Mouse (Mus musculus): ENCODE results near the gene Zfp992.
"Not testable (repeated sequence)": the region's sequence is repeated elsewhere in the genome, so short reads cannot be mapped to it uniquely, and the experiment has no call there.

Zfp992 gene

DNA sequence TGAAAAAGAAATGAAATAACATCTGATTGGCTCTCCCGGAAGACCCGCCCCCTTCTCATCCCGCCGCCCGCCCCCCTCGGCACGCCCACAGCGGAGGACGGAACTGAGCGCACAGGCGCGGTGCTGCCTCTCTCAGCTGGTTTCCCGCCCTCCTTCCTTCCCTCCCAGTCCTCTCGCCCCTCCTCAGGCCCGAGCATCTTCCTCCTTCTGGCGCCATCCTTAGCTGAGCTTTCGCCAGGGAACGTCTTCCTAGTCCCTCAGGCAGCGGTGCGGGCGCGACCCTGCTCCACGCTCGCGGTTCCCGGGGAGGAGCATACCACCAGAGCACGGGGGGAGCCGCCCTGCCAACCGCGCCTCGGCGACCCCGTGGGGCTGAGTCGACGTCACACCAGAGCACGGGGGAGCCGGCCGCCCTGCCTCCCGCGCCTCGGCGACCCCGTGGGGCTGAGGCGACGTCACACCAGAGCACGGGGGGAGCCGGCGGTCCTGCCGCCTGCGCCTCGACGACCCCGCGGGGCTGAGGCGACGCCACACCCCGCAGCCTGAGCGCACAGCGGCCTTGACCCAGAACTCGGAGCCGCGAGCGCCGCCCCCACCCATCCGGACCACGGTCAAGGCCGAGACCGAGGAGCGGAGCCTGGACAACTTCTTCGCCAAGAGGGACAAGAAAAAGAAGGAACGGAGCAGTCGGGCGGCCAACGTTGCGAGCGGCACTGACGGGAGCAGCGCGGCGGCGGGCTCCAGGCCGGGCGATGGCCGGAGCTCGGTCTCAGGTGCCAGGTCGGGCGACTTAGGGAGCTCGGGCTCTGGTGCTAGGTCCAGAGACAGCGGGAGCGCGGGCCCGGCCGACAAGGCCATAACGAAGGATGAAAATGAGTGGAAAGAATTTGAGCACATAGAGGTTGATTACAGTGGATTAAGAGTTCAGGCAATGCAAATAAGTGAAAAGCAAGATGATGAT lies 26.2 kb downstream of the Zfp992 start:
- DNase-seq (ENCODE audit: low spot score), result peak; percentile 72

DNA sequence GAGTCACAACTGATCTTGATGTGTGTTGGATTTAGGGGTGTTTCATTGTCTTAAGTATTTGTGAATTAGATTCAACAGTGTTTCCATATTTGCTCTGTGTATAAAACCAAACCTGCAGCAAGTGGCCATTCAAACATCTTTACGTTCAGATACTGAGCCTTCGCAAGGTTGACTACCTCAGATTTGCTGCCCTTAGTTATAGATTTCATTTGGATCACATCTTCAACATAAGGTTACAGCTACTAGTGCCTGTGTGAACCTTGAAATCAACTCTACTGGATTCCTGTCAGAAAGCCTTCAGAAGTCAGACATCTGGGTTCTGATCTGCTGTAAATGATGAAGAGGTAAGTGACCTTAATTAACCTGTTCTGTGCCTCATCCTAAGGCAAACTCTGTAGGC lies 27.4 kb downstream of the Zfp992 start:
- not testable (repeated sequence) for DNase-seq (ENCODE audit: low spot score)

DNA sequence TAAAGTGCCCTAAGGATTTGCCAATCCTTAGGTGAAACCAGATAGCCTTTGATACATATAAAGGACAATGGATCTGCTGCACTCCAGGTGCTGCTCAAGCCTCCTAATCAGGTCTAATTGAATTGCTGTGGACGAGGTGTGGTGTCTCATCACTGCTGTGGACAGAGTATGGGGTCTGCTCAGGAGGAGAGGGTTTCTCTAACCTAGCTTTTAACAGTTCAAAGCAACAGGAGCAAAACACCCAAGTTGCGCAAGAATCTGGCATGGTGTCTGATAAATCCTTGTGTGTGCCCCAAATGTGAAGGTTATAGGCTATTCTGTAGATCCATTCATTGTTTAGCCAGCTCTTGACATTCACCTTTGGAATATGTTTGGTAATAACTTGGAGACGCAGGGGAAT lies 28.1 kb downstream of the Zfp992 start:
- not testable (repeated sequence) for DNase-seq (ENCODE audit: low spot score)

DNA sequence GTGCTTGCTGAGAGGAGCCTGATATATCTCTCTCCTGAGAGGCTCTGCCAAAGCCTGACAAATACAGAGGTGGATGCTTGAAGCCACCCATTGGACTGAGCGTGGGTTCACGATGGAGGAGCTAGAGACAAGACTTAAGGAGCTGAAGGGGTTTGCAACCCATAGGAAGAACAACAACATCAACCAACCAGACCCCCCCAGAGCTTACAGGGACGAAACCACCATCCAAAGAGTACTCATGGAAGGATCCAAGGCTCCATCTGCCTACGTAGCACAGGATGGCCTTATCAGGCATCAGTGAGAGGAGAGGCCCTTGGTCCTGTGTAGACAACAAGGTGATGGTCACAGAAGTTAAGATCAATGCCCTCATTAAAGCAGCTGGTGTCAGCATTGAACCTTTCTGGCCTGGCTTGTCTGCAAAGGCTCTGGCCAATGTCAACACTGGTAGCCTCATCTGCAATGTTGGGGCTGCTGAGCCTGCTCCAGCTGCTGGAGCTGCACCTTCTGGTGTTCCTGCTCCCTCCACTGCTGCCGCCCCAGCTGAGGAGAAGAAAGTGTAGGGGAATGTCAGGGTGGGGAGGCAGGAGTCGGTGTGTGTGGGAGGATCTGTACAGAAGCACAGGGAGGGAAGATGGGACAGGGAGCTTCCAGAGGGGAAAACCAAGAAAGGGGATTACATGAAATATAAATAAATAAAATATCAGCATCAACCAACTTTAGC lies 31.7 kb downstream of the Zfp992 start:
- DNase-seq (ENCODE audit: low spot score), result not testable (repeated sequence)

DNA sequence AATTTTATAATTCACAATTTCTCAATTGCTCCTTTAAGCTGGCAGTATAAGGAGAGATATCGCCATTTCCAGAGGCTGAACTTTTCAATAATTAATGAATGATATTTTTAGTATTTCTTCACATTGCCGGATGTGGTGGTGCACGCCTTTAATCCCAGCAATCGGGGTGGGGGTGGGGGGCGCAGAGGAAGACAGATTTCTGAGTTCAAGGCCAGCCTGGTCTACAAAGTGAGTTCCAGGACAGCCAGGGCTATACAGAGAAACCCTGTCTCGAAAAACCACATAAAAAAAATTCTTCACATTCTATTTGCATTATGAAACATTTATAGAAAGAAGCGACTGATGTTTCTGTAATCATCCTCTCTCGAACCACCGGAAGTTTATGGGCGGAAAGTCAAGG lies 33.7 kb downstream of the Zfp992 start:
- not testable (repeated sequence) for DNase-seq (ENCODE audit: low spot score)

DNA sequence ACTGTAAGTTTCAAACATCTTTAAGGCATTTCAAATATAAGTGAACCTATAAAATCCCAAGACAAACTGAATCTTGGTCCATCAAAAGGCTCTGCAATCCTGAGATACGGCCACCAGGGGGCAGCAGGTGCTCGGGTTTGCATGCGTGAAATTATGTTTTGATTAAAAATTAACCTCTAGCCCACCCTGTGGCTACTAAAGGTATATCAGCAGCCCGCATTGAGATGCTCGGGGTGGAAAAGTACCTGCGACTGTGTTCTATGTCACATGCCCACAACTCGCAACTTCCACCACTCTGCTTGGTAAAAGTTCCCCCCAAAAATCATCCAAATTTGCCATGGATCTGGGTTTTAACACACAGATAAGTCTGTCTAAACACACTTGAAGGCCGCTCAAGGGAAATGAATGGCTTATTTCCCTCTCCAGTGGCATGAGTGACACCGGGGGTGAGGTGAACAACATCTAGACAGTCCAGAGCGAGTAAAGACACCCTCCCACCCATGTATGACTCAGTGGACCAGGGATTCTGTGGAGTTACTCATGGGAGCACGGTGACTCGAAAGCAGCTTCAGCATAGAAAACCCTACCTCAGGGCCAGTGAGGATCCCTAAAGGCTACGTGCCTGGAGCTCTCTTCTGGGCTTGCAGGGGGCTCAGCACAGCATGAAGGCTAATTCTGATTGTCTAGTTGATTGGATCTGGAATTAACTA lies 34.9 kb downstream of the Zfp992 start:
- not testable (repeated sequence) for DNase-seq (ENCODE audit: low spot score)

DNA sequence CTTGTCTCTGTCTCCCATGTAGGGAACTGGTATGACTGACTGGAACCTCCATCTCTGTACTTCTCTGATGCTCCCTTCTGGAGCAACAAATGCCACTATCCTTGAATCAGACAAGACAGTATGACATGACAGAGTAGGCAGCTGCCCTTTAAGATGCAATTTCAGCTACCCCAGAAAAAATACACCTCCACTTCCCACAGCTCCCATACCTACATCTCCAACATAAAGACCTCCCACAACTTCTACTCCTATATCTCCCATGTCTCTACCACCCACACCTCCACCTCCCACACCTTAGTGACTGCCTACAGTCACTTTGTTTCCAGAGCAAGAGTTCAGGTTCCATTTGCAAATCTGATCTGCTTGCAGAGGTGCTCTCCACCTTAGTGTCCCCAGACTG lies 35.9 kb downstream of the Zfp992 start:
- DNase-seq (ENCODE audit: low spot score), result not testable (repeated sequence)

DNA sequence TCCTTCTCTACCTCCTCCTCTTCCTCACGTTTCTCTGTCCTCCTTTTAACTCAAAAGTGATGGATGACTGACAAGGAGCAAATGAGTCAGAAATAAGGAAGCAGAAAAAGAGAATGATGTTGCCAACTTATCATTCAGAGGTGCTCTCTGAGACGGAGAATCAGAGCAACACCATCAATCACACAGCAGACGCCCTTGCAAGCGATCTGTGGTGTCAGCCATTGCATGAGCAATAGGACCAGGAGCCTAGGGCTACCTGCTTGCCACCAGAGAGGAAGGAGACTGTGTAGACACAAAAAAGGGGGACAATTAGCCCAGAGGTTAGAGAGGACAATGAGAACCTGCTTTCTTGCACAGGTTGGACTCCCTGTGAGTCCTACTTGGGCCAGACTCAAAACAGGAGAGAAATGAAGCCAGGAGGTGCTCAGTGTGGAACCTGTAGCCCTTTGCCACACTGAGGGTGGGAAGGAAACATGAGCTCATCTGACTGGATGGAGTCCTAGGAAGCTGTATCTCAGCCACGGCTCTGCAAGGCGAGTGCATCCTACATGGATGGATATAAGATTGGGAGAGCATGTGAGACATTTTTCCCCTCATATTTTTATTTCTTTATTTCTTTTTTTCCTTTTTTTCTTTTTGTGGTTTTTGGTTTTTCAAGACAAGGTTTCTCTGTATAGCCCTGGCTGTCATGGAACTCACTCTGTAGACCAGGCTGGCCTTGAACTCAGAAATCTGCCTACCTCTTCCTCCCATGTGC lies 36.5 kb downstream of the Zfp992 start:
- not testable (repeated sequence) for DNase-seq (ENCODE audit: low spot score)

DNA sequence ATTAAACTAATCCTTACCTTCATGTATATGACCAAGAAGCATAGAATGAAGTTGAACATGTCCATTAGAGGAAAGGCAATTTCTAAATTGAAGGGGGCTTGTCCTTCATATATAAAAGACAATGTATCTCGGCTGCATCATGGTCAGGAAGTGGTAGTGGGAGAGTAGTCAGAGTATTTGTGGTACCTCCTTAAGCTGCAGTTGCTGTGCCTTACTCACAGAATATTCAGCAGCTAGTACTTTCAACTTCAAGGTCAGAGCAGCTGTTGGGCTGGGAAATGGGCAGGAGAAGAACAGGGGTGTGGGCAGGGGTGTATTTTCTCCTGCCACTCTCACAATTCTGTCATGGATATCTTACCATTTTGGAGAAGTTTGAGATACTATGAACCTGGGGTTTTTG lies 37.9 kb downstream of the Zfp992 start:
- not testable (repeated sequence) for DNase-seq (ENCODE audit: low spot score)

DNA sequence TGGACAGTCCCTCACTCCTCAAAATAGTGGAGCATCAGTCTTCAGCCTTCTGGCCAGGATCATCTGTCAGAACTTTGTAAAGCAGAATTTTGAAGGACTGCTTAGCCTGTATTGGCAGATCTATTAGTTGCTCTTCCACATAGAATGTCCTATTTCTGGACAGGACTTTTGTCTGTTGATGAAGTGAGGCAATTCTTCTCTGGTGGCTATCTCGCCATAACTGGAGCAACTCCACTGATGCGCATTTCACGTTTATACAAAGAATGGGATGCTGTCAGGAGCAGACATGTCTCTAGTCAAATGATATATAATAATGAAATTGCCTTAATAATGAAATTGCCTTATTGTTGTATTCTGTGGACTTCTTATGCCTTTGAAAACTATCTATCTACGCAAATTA lies 40.4 kb downstream of the Zfp992 start:
- not testable (repeated sequence) for DNase-seq (ENCODE audit: low spot score)

DNA sequence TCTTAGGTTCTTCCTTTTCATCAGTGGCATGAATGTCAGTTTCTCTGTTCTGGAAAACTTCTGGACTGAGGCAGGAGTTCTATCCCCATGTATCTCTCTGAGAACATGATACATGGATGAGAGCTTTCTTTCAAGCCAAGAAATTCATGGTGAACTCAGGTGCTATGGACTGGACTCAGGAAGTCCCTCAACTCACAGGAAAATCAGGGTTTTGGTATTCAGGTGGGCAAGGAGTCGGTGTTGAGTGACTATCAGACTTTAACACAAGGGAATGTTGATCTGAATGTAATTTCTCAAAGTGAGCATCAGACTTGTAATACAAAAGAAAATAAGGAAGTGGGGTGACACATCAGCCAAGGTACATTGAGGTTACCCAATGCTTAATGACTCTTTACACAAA lies 43.2 kb downstream of the Zfp992 start:
- DNase-seq (ENCODE audit: low spot score), result not testable (repeated sequence)

DNA sequence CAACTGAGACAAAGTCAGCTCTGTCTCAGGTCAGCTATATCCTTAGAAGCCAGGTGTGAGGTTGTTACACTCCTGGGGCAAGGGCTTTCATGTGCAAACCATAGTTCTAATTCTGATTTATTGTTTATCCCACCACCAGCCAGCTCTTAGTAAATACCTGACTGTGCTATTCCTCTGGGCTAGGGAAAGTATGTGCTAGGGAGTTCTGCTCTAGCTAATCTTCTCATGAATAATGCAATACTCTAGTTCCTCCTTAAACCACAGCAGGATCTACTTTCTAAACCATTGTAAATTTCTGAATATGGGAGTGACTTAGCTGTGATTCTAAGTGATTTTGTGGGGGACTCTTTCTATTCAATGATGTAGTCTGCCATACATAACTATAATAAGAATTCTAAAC lies 43.6 kb downstream of the Zfp992 start:
- no peak for DNase-seq (ENCODE audit: low spot score)

DNA sequence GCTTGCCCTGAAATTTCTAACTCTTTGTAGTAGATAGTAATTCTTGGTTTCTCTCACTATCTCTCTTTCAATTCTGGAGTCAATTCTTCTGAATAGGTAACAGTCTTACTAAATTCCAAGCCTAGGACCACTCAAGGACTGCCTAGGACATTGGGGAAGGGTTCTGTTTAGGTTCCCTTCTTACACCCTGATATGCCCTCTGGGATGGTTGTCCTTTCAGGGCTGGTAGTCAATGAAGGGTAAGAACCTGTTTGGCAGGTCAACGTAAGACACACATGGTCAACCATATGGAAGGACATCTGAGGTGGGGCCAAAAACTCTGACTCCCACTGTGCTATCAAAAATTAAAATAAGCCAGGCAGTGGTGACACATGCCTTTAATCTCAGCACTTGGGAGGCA lies 44.0 kb downstream of the Zfp992 start:
- no peak for DNase-seq (ENCODE audit: low spot score)

DNA sequence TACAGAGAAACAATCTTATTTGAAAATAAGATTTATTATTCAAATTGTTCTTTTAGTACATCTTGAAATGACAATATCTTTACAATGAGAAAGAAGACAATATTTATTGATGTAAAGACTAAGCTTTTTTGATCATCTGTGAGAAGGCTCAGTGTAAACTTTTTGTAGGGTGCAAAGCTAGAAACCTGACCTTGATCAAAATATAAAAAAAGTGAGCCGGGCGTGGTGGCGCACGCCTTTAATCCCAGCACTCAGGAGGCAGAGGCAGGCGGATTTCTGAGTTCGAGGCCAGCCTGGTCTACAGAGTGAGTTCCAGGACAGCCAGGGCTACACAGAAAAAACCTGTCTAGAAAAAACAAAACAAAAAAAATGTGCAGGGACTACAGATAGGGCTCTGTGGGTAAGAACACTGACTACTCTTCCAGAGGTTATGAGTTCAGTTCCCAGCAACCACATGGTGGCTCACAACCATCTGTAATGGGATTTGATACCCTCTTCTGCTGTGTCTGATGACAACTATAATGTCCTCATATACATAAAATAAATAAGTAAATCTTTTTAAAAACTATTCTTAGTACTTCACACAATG lies 44.6 kb downstream of the Zfp992 start:
- not testable (repeated sequence) for DNase-seq (ENCODE audit: low spot score)

DNA sequence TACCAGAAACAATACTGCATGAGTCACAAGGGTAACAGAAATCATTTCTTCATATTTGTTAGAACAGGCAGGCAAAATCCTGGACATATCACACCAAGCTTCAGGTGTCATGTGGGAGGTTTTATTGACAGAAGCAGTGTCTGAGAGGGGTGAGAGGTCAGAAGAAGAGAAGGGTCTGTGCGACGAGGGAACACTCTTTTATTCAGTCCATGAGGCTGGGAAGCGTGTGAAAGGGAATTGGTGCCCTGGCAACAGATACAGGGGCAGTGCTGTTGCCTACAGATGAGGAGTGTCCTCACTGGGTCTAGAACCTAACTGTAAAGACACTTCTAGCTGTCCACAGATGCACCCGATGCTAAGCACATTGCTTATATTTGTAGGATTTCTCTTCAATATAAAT lies 46.2 kb downstream of the Zfp992 start:
- DNase-seq (ENCODE audit: low spot score), result no peak

DNA sequence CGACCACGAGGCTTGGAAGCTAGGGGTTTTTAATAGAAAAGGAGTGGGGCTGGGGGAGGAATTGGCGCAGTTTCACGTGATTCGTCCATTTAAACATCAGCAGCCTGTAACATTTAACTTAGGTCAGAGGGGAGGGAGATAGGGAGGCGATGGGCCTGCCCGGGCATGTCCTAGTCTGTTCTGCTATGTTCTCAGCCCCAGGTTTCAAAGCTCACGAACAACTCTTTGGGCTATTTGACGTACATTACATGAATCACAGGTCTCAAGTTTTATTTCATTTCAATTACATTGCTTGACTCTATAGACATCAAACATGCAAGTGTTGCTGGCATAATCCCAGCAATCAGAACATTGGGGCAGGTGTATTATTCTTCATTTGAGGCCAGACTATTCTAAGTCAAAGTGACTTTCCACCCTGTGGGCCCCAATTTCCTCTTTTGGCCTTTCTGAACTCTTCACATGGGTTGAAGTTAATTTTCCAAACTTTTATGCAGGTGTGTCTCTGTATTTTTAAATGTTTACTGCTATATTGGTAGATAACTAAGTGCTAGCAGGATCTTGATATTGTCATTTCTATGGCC lies 49.0 kb downstream of the Zfp992 start:
- DNase-seq (ENCODE audit: low spot score), result not testable (repeated sequence)

DNA sequence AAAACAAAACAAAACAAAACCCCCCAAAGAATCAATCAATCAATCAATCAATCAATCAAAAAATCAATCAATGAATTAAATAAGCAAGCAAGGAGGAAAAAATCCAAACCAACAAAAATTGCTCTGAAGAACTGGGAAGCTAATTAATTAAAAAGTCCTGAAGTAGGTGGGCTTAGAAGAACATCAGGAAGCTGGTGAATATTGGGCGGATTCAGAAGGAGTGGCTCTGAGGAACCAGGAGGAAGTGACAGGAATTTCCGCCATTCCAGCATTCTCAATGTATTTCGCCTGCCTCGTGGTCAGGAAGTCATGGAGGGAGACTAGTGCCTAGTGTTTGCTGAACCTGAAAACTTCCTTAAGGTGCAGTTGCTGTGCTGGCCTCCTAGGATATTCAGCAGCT lies 52.9 kb downstream of the Zfp992 start, which contains the start of gene Zfp981:
Gene Zfp981 (plus strand): TSS at position 301 of the 400 bp plus-strand sequence.
- not testable (repeated sequence) for DNase-seq (ENCODE audit: low spot score)

DNA sequence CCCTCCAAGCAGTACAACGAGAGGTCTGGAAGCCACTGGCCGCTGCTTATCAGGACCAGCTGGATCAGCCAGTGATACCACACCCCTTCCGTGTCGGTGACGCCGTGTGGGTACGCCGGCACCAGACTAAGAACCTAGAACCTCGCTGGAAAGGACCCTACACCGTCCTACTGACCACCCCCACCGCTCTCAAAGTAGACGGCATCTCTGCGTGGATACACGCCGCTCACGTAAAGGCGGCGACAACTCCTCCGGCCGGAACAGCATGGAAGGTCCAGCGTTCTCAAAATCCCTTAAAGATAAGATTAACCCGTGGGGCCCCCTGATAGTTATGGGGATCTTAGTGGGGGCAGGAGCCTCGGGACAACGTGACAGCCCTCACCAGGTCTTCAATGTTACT lies 60.2 kb downstream of the Zfp992 start:
- not testable (repeated sequence) for DNase-seq (ENCODE audit: low spot score)

DNA sequence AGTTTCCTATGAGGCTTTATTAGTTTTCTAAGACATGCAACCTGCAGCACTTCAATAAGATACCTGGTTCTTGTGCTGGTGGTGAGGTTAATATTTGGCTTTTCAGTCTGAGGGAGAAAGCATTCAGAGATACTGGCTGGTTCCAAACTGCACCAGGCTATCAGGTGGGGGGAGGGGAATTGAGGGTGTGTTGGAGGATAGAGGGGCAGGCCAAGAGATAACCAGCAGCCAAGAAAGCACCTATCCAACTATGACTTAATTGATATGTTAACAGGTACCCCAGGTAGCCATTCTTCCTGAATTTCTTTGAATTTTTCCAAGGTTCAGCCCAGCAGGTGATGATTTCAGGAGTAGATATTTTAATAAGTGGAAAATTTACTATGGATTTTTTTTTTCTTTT lies 63.0 kb downstream of the Zfp992 start:
- not testable (repeated sequence) for DNase-seq (ENCODE audit: low spot score)

DNA sequence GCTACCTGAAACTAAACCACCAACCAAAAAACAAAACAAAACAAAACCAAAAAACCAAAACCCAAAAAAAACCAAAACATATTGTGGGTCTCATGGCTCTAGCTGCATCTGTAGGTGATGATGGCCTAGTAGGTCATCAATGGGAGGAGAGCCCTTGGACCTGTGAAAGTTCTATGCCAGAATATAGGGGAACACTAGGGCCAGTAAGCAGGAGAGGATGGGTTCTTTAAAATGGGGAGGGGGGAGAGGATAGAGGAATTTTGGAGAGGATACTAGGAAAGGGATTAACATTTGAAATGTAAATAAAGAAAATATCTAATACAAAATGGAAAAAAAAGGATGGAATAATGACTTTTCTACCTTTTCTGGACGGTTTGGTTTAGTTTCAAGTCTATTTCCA lies 67.7 kb downstream of the Zfp992 start:
- DNase-seq (ENCODE audit: low spot score), result no peak

DNA sequence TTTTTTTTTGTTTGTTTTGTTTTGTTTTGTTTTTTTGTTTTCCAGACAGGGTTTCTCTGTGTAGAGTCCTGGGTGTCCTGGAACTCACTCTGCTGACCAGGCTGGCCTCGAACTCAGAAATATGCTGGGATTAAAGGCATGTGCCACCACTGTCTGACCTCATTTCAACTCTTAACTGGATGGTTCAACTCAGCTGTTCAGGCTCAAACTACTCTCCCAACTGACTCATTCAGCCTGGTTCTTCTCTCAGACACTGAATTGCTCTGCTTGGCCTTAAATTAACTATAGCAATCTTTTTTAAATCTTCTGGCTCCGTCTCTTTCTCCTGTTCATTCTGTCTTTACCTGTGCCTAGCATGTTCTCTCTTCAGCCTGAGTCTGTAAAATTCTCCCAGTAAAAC lies 68.3 kb downstream of the Zfp992 start:
- not testable (repeated sequence) for DNase-seq (ENCODE audit: low spot score)

Data from testis, postnatal 14 days (tissue).